Mouse (Mus musculus): ENCODE results near the gene Camta1. TPM values are rescaled to one million over a fixed set of nuclear protein-coding genes. Genes with fewer than 3 reads are reported as not detected.

The Camta1 gene
- total RNA-seq, 2 experiments from 2014 or later: 40.1 to 77.9 TPM

- no peak for ATAC-seq (replicated peaks; ENCODE audit: poor library complexity)
Measured at GRCm38 (mm10) chr4:151097104-151097438, 764.6 kb downstream of the Camta1 start.

- ATAC-seq (replicated peaks; ENCODE audit: poor library complexity): no peak
Measured at GRCm38 (mm10) chr4:151096334-151097103, 765.2 kb downstream of the Camta1 start.

DNA sequence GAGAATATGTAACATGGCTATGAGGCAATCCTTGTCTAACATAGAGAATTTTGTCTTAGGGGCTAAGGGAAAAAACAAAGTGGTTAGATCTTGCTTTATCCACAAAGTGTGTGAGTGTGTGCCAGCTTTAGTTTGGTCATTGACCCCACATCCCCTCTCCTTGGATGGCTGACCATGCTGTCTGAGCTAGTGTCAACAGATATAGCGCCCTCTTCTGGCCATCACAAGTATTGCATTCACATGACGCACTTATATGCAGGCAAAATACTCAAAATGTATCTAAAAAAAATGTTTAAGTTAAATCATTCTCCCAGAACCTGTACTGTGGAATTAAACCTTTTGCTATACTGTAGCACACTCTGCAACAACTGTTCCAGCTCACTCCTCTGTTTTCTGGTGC lies 766.5 kb downstream of the Camta1 start:
- ATAC-seq (replicated peaks; ENCODE audit: poor library complexity): peak; percentile 55

DNA sequence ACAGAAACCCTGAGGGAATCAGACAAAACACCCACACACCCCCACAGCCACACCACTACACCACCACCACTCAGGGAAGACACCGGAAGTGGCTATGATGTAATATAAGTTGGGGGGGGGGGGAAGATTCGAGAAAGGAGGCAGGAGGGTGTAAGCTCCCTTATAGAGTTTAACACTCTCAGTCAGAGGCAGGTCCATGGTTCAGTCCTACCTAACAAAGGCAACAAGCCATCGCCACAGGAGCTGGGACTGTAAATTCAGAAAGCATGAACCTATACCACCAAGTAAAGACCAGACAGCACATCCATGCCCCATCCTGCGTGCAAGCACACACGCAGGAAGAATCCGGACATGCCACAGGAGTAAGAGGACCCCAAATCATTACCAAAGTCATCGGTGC lies 772.4 kb downstream of the Camta1 start, which contains the start of gene Gm13090:
TSS of gene Gm13090 (plus strand) at position 301 of the 400 bp plus-strand sequence.
- no peak for ATAC-seq (replicated peaks; ENCODE audit: poor library complexity)

DNA sequence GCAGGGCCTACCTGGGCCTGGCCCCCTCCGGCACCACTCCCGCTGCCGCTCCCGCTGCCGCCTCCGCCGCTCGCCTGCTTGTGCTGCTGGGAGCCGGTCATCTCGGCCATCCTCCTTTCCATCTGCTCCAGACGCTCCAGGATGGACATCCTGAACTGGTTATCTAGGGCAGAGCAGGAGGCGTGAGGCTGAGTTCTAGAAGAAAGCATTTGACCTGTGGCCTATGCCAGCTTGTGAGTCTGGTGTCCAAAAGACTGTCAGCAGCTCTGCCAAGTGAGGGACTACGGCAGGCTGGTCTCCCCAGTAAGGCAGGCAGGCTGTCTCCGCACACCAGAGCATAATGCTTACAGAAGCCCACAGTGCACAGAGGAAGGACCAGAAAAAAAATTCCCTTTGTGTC lies 772.9 kb downstream of the Camta1 start:
- ATAC-seq (replicated peaks; ENCODE audit: poor library complexity): no peak

DNA sequence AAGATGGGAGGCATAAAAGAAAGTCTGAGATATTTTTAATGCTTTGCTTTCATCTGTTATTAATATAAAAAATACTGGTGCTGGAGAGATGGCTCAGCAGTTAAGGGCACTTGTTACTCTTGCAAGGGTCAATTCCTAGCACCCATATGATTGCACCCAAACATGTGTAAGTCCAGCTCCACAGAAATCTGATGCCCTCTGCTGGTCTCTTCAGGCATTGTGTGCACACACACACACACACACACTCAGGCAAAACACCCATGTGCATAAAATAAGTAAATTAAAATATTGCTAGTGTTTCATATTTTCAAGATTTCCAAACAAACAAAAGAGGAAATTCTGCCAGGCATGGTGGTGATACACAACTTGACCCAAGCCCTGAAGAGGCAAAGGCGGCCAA lies 774.3 kb downstream of the Camta1 start:
- ATAC-seq (replicated peaks; ENCODE audit: poor library complexity): no peak

DNA sequence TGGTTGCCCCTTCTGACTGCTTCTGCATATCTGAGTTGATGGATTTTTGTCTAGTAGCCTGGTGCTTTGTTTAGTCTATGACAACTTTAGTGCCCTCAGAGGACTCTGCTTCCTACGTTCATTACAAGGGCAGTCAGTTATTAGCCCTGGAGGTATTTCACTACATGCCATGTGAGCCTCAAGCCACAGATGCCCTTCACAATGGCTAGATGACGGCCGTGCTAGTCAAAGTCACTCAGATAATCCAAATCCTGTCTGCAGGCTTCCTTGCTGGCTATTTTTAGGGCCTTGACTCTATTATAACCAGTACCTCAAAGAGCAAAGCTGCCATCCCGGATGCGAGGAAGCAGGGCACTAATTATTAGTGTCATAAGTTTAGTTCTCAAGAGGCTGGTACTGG lies 778.6 kb downstream of the Camta1 start:
- ATAC-seq (replicated peaks; ENCODE audit: poor library complexity): no peak

GRCm38 (mm10) chr4:151081977-151082376 lies 779.7 kb downstream of the Camta1 start:
- no peak for ATAC-seq (replicated peaks; ENCODE audit: poor library complexity)

DNA sequence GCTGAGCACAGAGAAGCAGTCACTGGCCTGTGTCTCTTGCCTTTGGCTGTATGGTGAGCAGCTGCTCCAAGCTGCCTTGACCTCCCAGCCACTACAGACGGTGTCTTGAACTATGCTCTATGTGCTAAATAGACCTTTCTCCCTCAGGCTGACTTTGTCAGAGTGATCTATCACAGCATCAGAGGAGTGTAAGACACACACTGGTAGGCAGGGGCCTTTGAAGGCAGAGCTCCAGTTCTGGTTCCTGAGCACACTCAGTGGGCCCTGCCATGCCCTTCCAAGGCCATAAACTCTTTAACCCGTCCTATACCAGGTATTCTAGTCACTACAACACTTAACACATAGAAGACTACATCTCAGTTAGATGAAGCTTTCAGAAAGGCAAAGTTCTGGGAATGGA lies 780.3 kb downstream of the Camta1 start:
- no peak for ATAC-seq (replicated peaks; ENCODE audit: poor library complexity)

DNA sequence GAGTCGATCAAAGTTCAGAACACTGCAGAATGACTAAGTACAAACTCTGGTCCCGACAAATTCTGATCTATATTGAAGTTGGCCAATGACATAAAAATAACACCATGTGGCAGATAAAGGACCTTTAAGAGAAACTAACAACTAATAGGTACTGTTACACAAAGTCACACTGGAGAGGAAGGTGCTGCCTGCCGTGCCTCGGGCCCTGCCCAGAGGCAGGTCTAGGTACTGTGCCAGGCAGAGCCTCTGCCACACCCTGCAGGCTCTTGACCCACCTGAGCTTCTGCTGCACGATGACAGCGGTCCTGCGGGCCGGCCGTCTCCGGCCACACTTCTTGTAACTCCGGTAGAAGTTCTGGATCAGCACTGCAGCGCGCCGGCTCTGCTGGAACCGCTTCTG lies 786.9 kb downstream of the Camta1 start:
- ATAC-seq (replicated peaks; ENCODE audit: poor library complexity): no peak

DNA sequence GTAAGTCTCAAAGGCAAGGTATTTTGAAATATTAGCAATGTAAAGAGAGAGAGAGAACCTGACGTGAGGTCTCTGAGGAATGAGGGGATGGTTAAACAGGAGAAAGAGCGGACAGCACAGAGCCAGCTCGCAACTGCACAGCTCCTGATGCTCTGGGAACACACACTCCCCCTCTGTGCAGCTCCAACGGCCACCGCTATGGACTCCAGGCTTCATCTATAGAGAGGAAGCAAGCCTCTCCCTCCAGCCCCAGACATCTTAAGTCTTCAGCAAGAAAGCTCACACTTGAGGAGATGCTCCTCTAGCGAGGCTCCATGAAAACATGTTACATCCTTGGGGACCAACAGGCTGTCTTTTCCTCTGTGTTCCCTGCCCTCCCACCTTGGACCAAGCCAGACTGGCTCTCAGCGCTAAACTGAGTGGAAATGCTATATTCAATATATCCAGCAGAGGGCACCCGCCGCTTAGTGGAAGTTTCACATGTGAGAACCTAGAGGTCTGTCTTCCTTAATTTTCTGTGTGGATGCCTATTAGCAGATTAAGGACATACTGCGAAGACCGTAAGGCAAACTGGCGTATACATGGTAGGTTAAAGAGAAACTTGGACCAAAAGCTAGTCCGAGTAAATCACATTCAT lies 788.5 kb downstream of the Camta1 start:
- peak; percentile 64 for ATAC-seq (replicated peaks; ENCODE audit: poor library complexity)

DNA sequence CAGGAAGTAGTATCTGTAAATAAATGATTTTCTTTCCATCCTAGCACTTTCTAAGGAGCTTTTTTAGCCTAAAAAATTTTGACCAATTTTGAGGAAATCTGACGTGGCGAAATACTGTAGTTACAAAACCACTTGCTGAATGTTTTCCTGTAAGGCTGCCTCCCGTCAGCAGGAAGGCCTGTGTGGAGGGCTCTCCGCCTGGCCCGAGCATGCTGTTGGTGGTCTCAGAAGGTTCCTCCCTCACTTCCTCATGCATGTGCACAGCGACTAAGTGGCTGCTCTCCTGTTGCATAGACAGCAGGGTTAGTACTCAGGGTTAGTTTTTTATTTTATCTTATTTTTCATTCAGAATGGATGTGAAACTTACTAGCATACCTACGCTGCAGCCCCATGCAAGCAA lies 790.7 kb downstream of the Camta1 start:
- ATAC-seq (replicated peaks; ENCODE audit: poor library complexity): peak; percentile 82

DNA sequence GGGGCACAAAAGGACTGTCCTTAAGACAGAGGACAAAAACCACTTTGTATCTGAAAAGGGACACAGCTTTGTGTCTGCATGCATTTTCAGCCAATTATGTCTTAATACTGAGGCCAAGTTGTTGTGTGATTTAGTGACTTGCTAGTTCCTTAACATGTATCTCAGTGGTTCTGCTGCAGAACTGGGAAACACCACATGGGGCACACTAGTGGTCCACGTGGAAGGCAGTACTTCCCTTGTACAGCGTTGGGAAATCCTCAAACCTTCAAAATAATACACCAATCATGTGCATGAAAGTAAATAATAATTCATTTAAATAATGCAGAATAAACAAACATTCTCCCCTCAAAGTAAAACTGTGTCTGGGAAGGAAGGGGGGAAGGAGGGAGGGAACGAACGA lies 792.9 kb downstream of the Camta1 start:
- ATAC-seq (replicated peaks; ENCODE audit: poor library complexity): peak; percentile 70

DNA sequence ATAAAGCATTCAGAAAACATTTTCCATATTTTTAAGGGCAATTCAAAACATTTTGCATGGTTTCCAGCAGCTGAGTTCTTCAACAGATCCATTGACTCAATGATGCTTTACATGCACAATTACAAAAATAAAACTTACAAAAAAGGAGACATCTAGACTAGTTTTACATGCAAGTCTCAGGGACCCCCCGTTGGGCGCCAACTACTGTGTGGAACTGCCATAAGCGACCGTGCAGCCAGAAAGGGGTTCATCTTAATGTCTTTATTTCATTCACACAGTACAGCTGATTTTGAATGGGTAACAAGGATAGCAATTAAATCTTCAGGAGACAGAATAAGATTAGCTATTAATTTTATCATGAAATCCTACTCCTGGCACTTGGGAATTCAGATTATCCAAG lies 802.1 kb downstream of the Camta1 start:
- no peak for ATAC-seq (replicated peaks; ENCODE audit: poor library complexity)

GRCm38 (mm10) chr4:151058634-151059033 lies 803.0 kb downstream of the Camta1 start:
- no peak for ATAC-seq (replicated peaks; ENCODE audit: poor library complexity)

DNA sequence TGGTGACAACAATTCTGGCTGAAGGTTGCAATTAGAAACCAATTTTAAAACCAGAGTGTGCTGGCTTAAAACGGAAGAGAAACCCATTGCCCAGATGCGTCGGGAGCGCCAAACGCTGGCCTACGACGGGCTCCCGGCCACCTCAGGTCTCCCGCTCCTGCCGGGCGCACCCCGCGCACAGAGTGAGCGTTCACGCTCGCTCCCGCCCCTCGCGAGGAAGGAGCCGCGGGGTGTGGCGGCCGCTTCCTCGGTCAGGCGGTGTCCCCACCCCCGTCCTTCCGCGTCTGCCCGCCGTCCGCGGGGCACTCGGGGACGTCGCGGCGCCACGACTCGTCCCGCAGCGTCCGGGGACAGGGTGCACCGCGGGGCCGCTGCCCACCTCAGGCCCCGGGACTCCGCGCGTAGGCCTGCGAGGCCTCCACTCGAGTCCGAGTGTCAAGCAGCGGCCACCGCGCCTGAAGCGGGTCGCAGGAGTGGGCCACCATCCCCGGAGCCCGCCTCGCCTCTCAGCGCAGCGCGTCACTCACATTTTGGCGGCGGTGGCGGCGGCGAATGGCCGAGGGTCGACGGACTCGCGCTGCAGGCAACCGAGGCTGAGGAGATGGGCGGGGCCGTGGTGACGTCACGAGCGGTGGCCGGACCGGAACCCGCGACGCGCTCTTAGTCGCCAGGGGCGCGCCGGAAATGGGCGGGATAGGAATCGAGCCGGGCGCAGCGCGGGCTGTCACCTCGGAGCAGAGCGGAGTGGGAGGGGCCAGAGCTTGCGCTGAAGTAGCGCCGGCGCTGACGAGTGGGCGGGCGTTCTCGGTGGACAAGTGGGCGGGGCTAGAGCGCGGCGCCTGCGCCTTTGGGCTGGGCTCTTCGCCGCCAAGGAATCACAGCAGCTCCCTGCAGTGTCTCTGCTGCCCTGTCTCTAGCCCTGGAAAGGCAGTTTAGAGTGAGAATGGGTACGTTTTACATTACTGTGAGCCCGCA lies 804.0 kb downstream of the Camta1 start, which contains the start of gene Vamp3:
TSS of gene Vamp3 (minus strand) at position 617 of the 975 bp plus-strand sequence.
- peak; percentile 97 for ATAC-seq (replicated peaks; ENCODE audit: poor library complexity)

DNA sequence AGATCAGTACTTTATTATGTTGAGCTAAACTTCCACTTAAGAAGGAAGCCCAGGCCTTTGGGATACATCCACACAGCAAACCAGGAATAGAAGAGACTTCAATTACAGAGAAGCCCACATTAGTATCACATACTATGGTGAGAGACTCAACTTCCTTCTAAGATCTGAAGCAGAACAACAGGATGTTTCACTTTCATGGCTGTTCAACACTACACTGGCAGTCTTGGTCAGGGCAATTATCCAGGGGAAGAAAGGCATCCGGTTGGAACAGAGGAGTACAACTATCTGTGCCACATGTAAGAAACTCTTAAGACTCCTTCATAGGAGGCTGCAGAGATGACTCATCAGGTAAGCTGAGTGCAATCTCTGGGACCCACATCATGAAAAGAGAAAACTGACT lies 810.5 kb downstream of the Camta1 start:
- ATAC-seq (replicated peaks; ENCODE audit: poor library complexity): peak; percentile 54; the same call in 1 of the 2 replicates

- no peak for ATAC-seq (replicated peaks; ENCODE audit: poor library complexity)
Measured at GRCm38 (mm10) chr4:151046524-151046923, 815.2 kb downstream of the Camta1 start.

DNA sequence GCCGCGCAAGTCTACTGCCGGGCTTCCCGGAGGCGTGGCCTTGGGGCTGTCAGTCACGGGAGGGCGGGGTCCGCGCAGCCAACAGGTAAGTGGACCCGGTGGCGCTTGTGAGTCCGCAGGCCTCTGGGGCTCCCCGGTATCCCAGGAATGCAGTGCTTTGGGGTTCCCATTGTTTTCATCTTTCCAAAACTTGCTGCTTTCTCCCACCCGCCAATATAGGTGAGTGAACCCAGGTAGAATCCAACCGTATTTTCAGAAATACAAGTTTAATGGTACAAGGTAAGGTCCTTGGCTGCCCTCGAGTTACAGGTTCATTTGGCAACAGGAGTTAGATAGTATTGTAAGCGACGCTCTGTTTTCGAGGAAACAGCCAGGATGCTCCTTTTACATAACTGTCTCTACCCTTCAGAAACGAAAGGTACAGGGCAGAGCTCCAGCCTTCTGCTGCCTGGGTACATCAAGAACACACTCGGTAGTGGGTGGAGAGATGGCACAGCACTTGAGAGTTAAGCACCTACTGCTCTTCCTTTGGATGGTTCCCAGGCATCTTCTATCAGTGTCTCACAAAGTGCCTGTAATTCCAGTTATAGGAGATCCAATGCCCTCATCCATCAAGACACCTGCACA lies 816.6 kb downstream of the Camta1 start:
- no peak for ATAC-seq (replicated peaks; ENCODE audit: poor library complexity)

- ATAC-seq (replicated peaks; ENCODE audit: poor library complexity): peak; percentile 89
Measured at GRCm38 (mm10) chr4:151044037-151044943, 817.4 kb downstream of the Camta1 start, which contains the start of gene Per3. TSS of gene Per3 (minus strand) at chr4:151044665.

All from megakaryocyte progenitor cell, adult 5-6 weeks (primary cell).